Mouse (Mus musculus) stomach, embryonic 16.5 days (tissue): ENCODE results near the gene Trim56. TPM values are rescaled to one million over a fixed set of nuclear protein-coding genes. Genes with fewer than 3 reads are reported as not detected.

Experiments used
- ATAC-seq: fragments of 200-750 bp; cut with Nextera tagmentation; 2 replicates; pipeline ENCODE4 v1.8.0; 2017; ENCODE audit warnings: moderate number of reproducible peaks, moderate TSS enrichment; ENCODE audit not compliant: insufficient read depth, low FRiP score
- H3K27ac ChIP-seq: fragments of 300-500 bp; sonication (generic); 2 replicates; pipeline ENCODE4 v1.5.1; 2014; ENCODE audit warnings: low read length
- H3K27me3 ChIP-seq: fragments of 300-500 bp; sonication (generic); 2 replicates; pipeline ENCODE4 v1.6.1; 2014; ENCODE audit warnings: low read length, control low read depth, mixed read lengths; ENCODE audit not compliant: control insufficient read depth, insufficient read depth
- H3K36me3 ChIP-seq: fragments of 300-500 bp; sonication (generic); 2 replicates; pipeline ENCODE4 v1.6.1; 2014; ENCODE audit warnings: low read length; ENCODE audit not compliant: control insufficient read depth, insufficient read depth
- H3K4me1 ChIP-seq: fragments of 300-500 bp; sonication (generic); 2 replicates; pipeline ENCODE4 v1.6.1; 2014; ENCODE audit warnings: low read length, control low read depth, mixed read lengths; ENCODE audit not compliant: control insufficient read depth, insufficient read depth
- H3K4me2 ChIP-seq: fragments of 300-500 bp; sonication (generic); 2 replicates; pipeline ENCODE4 v1.6.1; 2014; ENCODE audit warnings: low read depth, low read length, mixed read lengths
- H3K4me3 ChIP-seq: fragments of 300-500 bp; sonication (generic); replicated peaks from 2 replicates; pipeline ENCODE4 v1.5.1; 2014; ENCODE audit warnings: mild to moderate bottlenecking, low read length
- H3K9ac ChIP-seq: fragments of 300-500 bp; sonication (generic); 2 replicates; pipeline ENCODE4 v1.6.1; 2014; ENCODE audit warnings: low read length
- H3K9me3 ChIP-seq: fragments of 300-500 bp; sonication (generic); replicated peaks from 2 replicates; pipeline ENCODE4 v1.6.1; 2016; ENCODE audit warnings: low read length, control low read depth; ENCODE audit not compliant: control insufficient read depth
- WGBS: fragments of 180-500 bp; shearing (Covaris S2); extraction: QIAGEN DNeasy Blood & Tissue Kit; methylation state at CpG from one replicate; pipeline ENCODE4 v1.1.7; 2014; 5-methylcytosine and 5-hydroxymethylcytosine counted together
- polyA plus RNA-seq: library from polyadenylated mRNA; unstranded; fragments of >200 nt; fragmentation: Nextera tagmentation; extraction: Ambion mirVana; gene quantifications from 2 replicates; pipeline ENCODE4 v1.2.1, GENCODE M21; 2015

The Trim56 gene
- polyA plus RNA-seq, 1 experiment from 2014 or later = 9.3 TPM

DNA sequence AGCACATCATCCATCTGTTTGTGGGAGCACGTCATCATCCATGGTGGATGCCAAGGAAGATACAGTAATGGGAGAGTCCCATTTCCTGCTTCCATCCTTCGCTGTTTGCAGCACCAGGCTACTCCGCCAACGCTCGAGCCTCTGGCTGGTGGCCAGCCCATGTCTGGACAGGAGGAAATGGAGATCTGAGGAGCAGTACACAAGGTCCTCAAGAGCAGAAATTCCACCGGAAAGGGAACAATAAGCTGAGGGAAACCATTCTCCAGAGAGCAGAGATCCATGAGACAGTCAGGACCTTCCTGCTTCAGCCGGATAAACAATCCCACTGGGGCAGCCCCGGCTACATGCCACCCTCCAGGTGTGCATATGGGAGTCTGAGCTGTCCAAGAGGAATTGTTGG lies 28.6 kb downstream of the Trim56 start:
- 74% methylated on average over 8 of the region's 8 CpGs for WGBS
- H3K4me3 ChIP-seq = no peak overlapping the region
- H3K27ac ChIP-seq = no peak overlapping the region
- H3K9ac ChIP-seq = no peak overlapping the region
- H3K4me2 ChIP-seq = no peak overlapping the region
- peak; percentile 6; the same call in 1 of the 2 replicates for ATAC-seq
- no peaks in the 10 kb centered on the region for H3K27me3 ChIP-seq
- H3K9me3 ChIP-seq = no peaks in the 10 kb centered on the region
- H3K36me3 ChIP-seq = no peaks in the 10 kb centered on the region
- 0 out of 2 replicates have a peak, but pooled peaks cover 8% of the 10 kb centered on the region for H3K4me1 ChIP-seq

DNA sequence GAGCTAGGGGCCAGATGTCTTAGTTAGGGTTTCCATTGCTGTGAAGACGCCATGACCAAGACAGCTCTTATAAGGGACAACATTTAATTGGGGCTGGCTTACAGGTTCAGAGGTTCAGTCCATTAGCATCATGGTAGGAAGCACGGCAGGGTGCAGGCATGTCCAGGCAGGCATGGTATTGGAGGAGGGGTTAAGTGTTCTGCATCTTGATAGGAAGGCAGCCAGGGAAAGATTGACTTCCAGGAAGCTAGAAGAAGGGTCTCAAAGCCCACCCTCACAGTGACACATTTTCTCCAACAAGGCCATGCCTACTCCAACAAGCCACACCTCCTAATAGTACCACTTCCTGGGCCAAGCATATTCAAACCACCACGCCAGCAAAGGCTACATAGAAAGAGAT lies 30.3 kb downstream of the Trim56 start:
- Histone ChIP-seq H3K9me3 (no peaks in the 10 kb centered on the region), H3K27ac (no peak overlapping the region), H3K27me3 (no peaks in the 10 kb centered on the region), H3K4me3 (no peak overlapping the region), H3K4me2 (no peak overlapping the region), H3K9ac (no peak overlapping the region), H3K36me3 (no peaks in the 10 kb centered on the region), H3K4me1 (no peaks in the 10 kb centered on the region)
- no peak for ATAC-seq
- WGBS = 78% methylated on average over 3 of the region's 3 CpGs

DNA sequence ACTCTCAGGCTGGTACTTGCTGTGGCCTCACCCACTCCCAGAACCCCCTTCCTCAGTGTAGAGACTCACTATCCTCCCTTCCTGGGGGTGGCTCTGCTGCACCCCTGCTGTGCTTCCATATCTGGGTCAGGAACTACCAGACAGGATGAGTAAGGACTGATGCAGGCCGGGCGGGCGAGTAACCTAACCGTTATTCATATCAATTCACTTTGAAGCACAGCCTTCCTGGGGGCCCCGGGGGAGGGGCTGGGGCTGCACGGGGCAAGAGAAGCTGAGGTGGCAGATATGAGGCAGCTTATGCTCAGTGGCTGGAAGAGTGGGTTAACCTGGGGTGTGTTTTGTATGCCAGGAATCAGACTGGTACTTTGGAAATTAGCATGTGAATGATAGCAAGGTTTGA lies 31.0 kb downstream of the Trim56 start:
- Histone ChIP-seq H3K36me3 (no peaks in the 10 kb centered on the region), H3K27ac (no peak overlapping the region), H3K9ac (no peak overlapping the region), H3K4me1 (peaks cover 1% of the 10 kb centered on the region; the same call in 1 of the 2 replicates), H3K27me3 (no peaks in the 10 kb centered on the region), H3K4me2 (no peak overlapping the region), H3K4me3 (no peak overlapping the region), H3K9me3 (no peaks in the 10 kb centered on the region)
- peak; percentile 29; the same call in 1 of the 2 replicates for ATAC-seq
- 73% methylated on average over 6 of the region's 6 CpGs for WGBS

DNA sequence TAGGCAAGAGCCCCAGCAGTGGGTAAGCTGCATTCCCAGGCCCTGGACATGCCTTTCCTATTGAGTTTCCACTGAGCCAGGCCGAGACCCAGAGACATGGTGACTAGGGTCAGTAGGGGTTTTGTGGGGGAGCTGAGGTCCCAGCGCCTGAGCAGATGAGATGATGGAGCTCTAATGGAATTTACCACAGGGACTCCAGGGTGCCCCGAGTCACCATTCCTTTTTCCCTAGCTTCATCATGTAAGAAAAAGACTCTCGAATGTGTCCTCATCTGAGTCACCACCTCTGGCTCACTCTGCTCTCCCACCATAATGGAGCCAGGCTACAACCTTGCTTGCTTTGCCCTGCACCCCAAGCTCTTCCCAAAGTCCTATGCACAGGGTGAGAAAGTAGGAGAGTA lies 33.0 kb downstream of the Trim56 start:
- Histone ChIP-seq H3K27ac (no peak overlapping the region), H3K4me3 (no peak overlapping the region), H3K9me3 (no peaks in the 10 kb centered on the region), H3K4me2 (no peak overlapping the region), H3K4me1 (peaks cover 14% of the 10 kb centered on the region), H3K36me3 (no peaks in the 10 kb centered on the region), H3K9ac (no peak overlapping the region), H3K27me3 (no peaks in the 10 kb centered on the region)
- ATAC-seq = no peak
- 91% methylated on average over 4 of the region's 4 CpGs for WGBS

DNA sequence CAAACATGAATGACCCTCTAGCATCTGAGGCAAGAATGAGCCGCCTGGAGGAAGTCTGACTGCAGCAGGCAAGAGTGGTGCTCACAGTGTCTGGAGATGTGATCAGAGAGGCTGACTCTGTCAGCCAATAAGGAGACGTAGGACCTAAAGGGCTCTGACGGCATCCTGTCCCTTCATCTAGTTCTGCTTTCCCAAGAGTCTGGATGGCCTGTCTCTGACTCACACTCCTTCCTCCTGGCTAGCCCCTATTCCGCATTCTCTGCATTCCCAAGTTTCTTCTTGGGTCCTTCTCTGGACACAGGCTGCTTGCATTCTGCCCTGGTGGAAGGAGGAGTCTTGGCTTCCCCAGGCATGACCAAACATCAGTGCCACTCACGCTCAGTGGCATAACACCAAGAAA lies 36.2 kb downstream of the Trim56 start:
- peak overlapping the region; percentile 23; the same call in 1 of the 2 replicates for H3K27ac ChIP-seq
- H3K4me2 ChIP-seq = no peak overlapping the region
- no peak overlapping the region for H3K4me3 ChIP-seq
- peaks cover 30% of the 10 kb centered on the region for H3K4me1 ChIP-seq
- H3K27me3 ChIP-seq = no peaks in the 10 kb centered on the region
- 0 out of 2 replicates have a peak, but pooled peaks have one; percentile 16 for ATAC-seq
- H3K36me3 ChIP-seq = no peaks in the 10 kb centered on the region
- no peak overlapping the region for H3K9ac ChIP-seq
- H3K9me3 ChIP-seq = no peaks in the 10 kb centered on the region
- WGBS = 44% methylated on average over 5 of the region's 5 CpGs

DNA sequence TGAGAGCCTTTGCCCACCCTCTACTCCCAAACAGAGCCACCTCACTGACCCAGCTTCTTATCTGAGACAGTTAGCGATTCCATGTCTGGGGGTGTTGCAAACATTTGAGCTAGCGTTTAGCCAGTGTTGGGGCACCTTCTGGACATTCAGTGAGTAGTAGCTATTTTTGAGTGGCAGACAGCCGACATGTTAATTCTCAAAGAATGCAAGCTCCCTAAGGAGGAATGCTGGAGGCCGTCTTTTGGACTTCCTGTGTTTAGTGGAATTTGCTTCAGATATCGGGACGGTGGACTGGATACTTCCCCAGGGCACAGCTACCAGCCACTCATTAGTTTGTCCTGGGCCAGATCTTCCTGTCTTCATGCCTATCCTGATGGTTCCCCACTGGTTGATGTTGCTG lies 37.4 kb downstream of the Trim56 start:
- no peaks in the 10 kb centered on the region for H3K9me3 ChIP-seq
- H3K4me3 ChIP-seq = no peak overlapping the region
- WGBS = 29% methylated on average over 6 of the region's 6 CpGs
- no peak overlapping the region for H3K4me2 ChIP-seq
- no peak overlapping the region for H3K9ac ChIP-seq
- no peaks in the 10 kb centered on the region for H3K36me3 ChIP-seq
- peak overlapping the region; percentile 38; the same call in 1 of the 2 replicates for H3K27ac ChIP-seq
- H3K4me1 ChIP-seq = peaks cover 42% of the 10 kb centered on the region
- no peaks in the 10 kb centered on the region for H3K27me3 ChIP-seq
- ATAC-seq = no peak

DNA sequence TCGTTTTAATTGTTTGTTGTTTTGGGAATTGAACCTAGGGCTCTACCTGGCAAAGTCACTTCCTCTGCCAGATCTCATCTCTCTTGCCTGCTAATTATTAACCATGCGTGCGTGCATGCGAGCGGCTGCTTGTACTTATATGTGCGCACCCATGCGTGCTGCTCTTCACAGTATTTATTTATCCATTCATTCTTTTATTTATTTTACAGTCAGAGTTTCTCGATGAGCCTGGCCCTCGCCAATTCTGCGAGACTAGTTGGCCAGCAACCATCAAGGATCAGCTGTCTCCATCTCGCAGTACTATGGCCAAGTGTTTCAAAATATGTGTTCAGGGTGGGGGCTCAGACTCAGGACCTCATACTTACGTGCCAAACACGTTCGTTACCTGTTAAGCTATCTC lies 38.0 kb downstream of the Trim56 start:
- 42% methylated on average over 14 of the region's 14 CpGs for WGBS
- H3K4me1 ChIP-seq = peaks cover 42% of the 10 kb centered on the region
- H3K4me2 ChIP-seq = no peak overlapping the region

DNA sequence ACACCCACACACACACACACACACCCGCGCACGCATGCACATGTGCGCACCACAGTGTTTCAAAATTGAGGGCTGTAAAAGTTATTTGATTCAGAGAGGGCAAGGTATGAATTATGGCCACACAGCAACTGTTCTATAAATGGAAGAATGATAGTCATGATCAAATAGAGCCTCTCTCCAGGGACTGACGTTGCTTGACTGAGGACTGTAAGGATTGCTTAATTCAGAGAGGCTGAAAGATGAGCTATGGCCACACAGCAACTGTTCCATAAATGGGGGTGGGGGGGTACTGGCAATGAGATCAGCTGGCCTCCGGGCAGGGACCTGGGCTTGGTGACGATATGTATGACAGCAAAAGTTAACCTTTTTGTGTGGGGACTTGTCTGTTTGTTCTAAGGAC lies 38.8 kb downstream of the Trim56 start:
- no peaks in the 10 kb centered on the region for H3K36me3 ChIP-seq
- ATAC-seq = no peak
- WGBS = 80% methylated on average over 7 of the region's 7 CpGs
- no peak overlapping the region for H3K4me2 ChIP-seq
- no peak overlapping the region for H3K4me3 ChIP-seq
- no peaks in the 10 kb centered on the region for H3K9me3 ChIP-seq
- H3K4me1 ChIP-seq = peaks cover 48% of the 10 kb centered on the region
- H3K27ac ChIP-seq = peak overlapping the region; percentile 60; the same call in 1 of the 2 replicates
- H3K9ac ChIP-seq = no peak overlapping the region
- H3K27me3 ChIP-seq = no peaks in the 10 kb centered on the region

More for the DNA sequence above, 38.0 kb downstream of the Trim56 start:
- no peak for ATAC-seq
- Histone ChIP-seq H3K9ac (no peak overlapping the region), H3K36me3 (no peaks in the 10 kb centered on the region), H3K4me3 (no peak overlapping the region), H3K27ac (peak overlapping the region; percentile 38; the same call in 1 of the 2 replicates), H3K9me3 (no peaks in the 10 kb centered on the region), H3K27me3 (no peaks in the 10 kb centered on the region)

DNA sequence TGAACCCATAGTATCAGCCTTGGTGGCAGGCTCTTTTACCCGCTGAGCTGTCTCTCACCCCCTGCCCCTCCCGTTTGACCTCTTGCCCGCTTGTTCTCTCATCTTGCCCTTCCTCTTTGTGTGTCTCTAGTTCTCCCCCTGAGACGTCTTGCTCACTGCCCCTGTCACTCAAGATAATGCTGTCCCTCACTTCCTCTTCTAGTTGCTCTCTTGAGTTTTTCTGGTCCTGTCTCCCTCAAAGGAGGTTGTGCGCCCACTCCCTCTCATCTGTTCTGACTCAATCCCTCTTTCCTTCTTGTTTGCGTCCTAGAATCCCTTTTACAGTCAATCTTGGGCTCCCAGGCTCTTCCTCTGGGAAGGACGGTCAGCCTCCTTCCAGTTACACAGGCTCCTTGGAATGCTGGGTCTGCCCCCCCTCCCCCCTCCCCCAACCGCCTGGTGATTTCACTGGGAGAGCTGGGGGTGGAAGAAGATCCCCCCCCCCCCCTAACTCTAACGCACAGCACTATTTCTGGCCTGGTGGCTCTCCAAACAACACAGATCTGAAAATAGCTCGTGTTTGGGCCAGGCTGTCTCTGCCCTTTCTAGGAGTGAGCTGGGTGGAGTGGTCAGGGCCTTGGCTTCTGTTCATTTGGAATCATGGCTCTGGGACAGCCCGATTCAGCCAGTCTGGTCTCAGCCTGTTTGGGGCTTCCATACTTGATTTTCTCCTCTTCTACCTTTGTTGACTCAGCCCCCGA lies 39.6 kb downstream of the Trim56 start:
- Histone ChIP-seq H3K27ac (peak overlapping the region; percentile 78), H3K9me3 (no peaks in the 10 kb centered on the region), H3K9ac (peak overlapping the region; percentile 41; the same call in 1 of the 2 replicates), H3K4me3 (no peak overlapping the region), H3K36me3 (no peaks in the 10 kb centered on the region), H3K27me3 (no peaks in the 10 kb centered on the region), H3K4me1 (peaks cover 52% of the 10 kb centered on the region), H3K4me2 (no peak overlapping the region)
- peak; percentile 51; the same call in 1 of the 2 replicates for ATAC-seq
- 34% methylated on average over 12 of the region's 12 CpGs for WGBS
